Mouse (Mus musculus) forebrain, embryonic 11.5 days (tissue): ENCODE data around the gene Rev3l. TPM values are rescaled to one million over a fixed set of nuclear protein-coding genes. Genes with fewer than 3 reads are reported as not detected.

Experiments used
- ATAC-seq: fragments of 200-750 bp; cut with Nextera tagmentation; replicated peaks from 2 replicates; pipeline ENCODE4 v1.8.0; 2017; ENCODE audit warnings: moderate TSS enrichment; ENCODE audit not compliant: low FRiP score
- DNase-seq: peaks from one replicate; pipeline ENCODE4 v3.0.0-alpha.2; 2017; ENCODE audit warnings: low spot score
- H3K27ac ChIP-seq: fragments of 300-500 bp; sonication (generic); 2 replicates; pipeline ENCODE4 v1.5.1; 2014; ENCODE audit warnings: low read depth, low read length
- H3K27me3 ChIP-seq: fragments of 300-500 bp; sonication (generic); 2 replicates; pipeline ENCODE4 v1.6.1; 2014; ENCODE audit warnings: mild to moderate bottlenecking, low read length, mixed read lengths; ENCODE audit not compliant: control insufficient read depth, insufficient read depth
- H3K36me3 ChIP-seq: fragments of 300-500 bp; sonication (generic); 2 replicates; pipeline ENCODE4 v1.6.1; 2014; ENCODE audit warnings: mild to moderate bottlenecking, low read length, moderate library complexity, mixed read lengths; ENCODE audit not compliant: control insufficient read depth, insufficient read depth
- H3K4me1 ChIP-seq: fragments of 300-500 bp; sonication (generic); replicated peaks from 2 replicates; pipeline ENCODE4 v1.6.1; 2014; ENCODE audit warnings: low read length, mixed read lengths; ENCODE audit not compliant: control insufficient read depth, insufficient read depth
- H3K4me2 ChIP-seq: fragments of 300-500 bp; sonication (generic); 2 replicates; pipeline ENCODE4 v1.6.1; 2014; ENCODE audit warnings: low read depth, mild to moderate bottlenecking, low read length, moderate library complexity, mixed read lengths; ENCODE audit not compliant: severe bottlenecking
- H3K4me3 ChIP-seq: fragments of 300-500 bp; sonication (generic); 2 replicates; pipeline ENCODE4 v1.5.1; 2014; ENCODE audit warnings: low read depth, low read length
- H3K9ac ChIP-seq: fragments of 300-500 bp; sonication (generic); 2 replicates; pipeline ENCODE4 v1.6.1; 2014; ENCODE audit warnings: low read length
- H3K9me3 ChIP-seq: fragments of 300-500 bp; sonication (generic); 2 replicates; pipeline ENCODE4 v1.6.1; 2016; ENCODE audit warnings: low read length, mixed read lengths; ENCODE audit not compliant: control insufficient read depth
- WGBS: fragments of 180-500 bp; shearing (Covaris S2); extraction: QIAGEN DNeasy Blood & Tissue Kit; methylation state at CpG from one replicate; pipeline ENCODE4 v1.1.7; 2014; 5-methylcytosine and 5-hydroxymethylcytosine counted together
- polyA plus RNA-seq: library from polyadenylated mRNA; unstranded; fragments of >200 nt; fragmentation: Nextera tagmentation; extraction: Ambion mirVana; gene quantifications from 2 replicates; pipeline ENCODE4 v1.2.1, GENCODE M21; 2014

The Rev3l gene
- polyA plus RNA-seq, 1 experiment from 2014 or later: 20.3 TPM

- H3K27ac ChIP-seq: no peak overlapping the region
- no peak for DNase-seq
- WGBS: 69% methylated on average over 5 of the region's 5 CpGs
- no peaks in the 10 kb centered on the region for H3K4me1 ChIP-seq
- H3K4me2 ChIP-seq: no peak overlapping the region
- no peaks in the 10 kb centered on the region for H3K9me3 ChIP-seq
- H3K9ac ChIP-seq: no peak overlapping the region
- ATAC-seq: no peak
- H3K4me3 ChIP-seq: no peak overlapping the region
- H3K27me3 ChIP-seq: no peaks in the 10 kb centered on the region
- H3K36me3 ChIP-seq: no peaks in the 10 kb centered on the region
These were observed 15.0 kb upstream of the Rev3l start for GRCm38 (mm10) chr10:39716936-39717335.

- Histone ChIP-seq H3K4me1 (no peaks in the 10 kb centered on the region), H3K4me3 (peak overlapping the region; percentile 85), H3K9me3 (no peaks in the 10 kb centered on the region), H3K4me2 (peak overlapping the region; percentile 69), H3K27me3 (no peaks in the 10 kb centered on the region), H3K36me3 (no peaks in the 10 kb centered on the region), H3K27ac (peak overlapping the region; percentile 99), H3K9ac (peak overlapping the region; percentile 91)
- under 1% methylated on average over 45 of the region's 66 CpGs for WGBS
- DNase-seq: peak; percentile 98
- peak; percentile 94 for ATAC-seq
These were observed 762 bp upstream of the Rev3l start for GRCm38 (mm10) chr10:39730976-39731735.

GRCm38 (mm10) chr10:39732266-39733100 lies 565 bp downstream of the Rev3l start:
- Histone ChIP-seq H3K4me3 (peak overlapping the region; percentile 85), H3K9ac (peak overlapping the region; percentile 91), H3K4me2 (peak overlapping the region; percentile 69), H3K27me3 (no peaks in the 10 kb centered on the region), H3K36me3 (no peaks in the 10 kb centered on the region), H3K4me1 (no peaks in the 10 kb centered on the region), H3K9me3 (no peaks in the 10 kb centered on the region), H3K27ac (peak overlapping the region; percentile 99)
- ATAC-seq (peak; percentile 64), DNase-seq (peak; percentile 87)
- WGBS: under 1% methylated on average over 77 of the region's 105 CpGs

- H3K9ac ChIP-seq: peak overlapping the region; percentile 91
- no peaks in the 10 kb centered on the region for H3K36me3 ChIP-seq
- no peaks in the 10 kb centered on the region for H3K9me3 ChIP-seq
- H3K4me1 ChIP-seq: no peaks in the 10 kb centered on the region
- peak overlapping the region; percentile 85 for H3K4me3 ChIP-seq
- peak overlapping the region; percentile 99 for H3K27ac ChIP-seq
- DNase-seq (no peak), ATAC-seq (no peak)
- no peaks in the 10 kb centered on the region for H3K27me3 ChIP-seq
- H3K4me2 ChIP-seq: peak overlapping the region; percentile 69
- 0% methylated on average over 9 of the region's 9 CpGs for WGBS
These were observed 1.1 kb downstream of the Rev3l start for GRCm38 (mm10) chr10:39733101-39733399.

- peak overlapping the region; percentile 91 for H3K9ac ChIP-seq
- ATAC-seq: no peak
- peak overlapping the region; percentile 69 for H3K4me2 ChIP-seq
- no peaks in the 10 kb centered on the region for H3K4me1 ChIP-seq
- no peak for DNase-seq
- H3K9me3 ChIP-seq: no peaks in the 10 kb centered on the region
- no peaks in the 10 kb centered on the region for H3K27me3 ChIP-seq
- 22% methylated on average over 10 of the region's 10 CpGs for WGBS
- peak overlapping the region; percentile 99 for H3K27ac ChIP-seq
- H3K4me3 ChIP-seq: peak overlapping the region; percentile 85
- no peaks in the 10 kb centered on the region for H3K36me3 ChIP-seq
These were observed 1.6 kb downstream of the Rev3l start for GRCm38 (mm10) chr10:39733421-39733930.

- DNase-seq: no peak
- no peak for ATAC-seq
- WGBS: 66% methylated on average over 4 of the region's 4 CpGs
- no peak overlapping the region for H3K4me3 ChIP-seq
- no peaks in the 10 kb centered on the region for H3K36me3 ChIP-seq
- H3K27ac ChIP-seq: no peak overlapping the region
- H3K4me2 ChIP-seq: no peak overlapping the region
- H3K27me3 ChIP-seq: no peaks in the 10 kb centered on the region
- no peaks in the 10 kb centered on the region for H3K4me1 ChIP-seq
- H3K9me3 ChIP-seq: no peaks in the 10 kb centered on the region
- H3K9ac ChIP-seq: no peak overlapping the region
These were observed 4.3 kb downstream of the Rev3l start for GRCm38 (mm10) chr10:39736187-39736586.

- WGBS: 74% methylated on average over 4 of the region's 4 CpGs
- H3K9ac ChIP-seq: no peak overlapping the region
- no peak overlapping the region for H3K4me3 ChIP-seq
- no peaks in the 10 kb centered on the region for H3K27me3 ChIP-seq
- no peaks in the 10 kb centered on the region for H3K4me1 ChIP-seq
- no peaks in the 10 kb centered on the region for H3K9me3 ChIP-seq
- H3K4me2 ChIP-seq: no peak overlapping the region
- no peaks in the 10 kb centered on the region for H3K36me3 ChIP-seq
- H3K27ac ChIP-seq: no peak overlapping the region
- DNase-seq (no peak), ATAC-seq (no peak)
These were observed 10.1 kb downstream of the Rev3l start for GRCm38 (mm10) chr10:39742057-39742456.

GRCm38 (mm10) chr10:39764752-39765151 lies 32.8 kb downstream of the Rev3l start:
- Histone ChIP-seq H3K27me3 (no peaks in the 10 kb centered on the region), H3K9me3 (no peaks in the 10 kb centered on the region; the same call in 1 of the 2 replicates)

More at GRCm38 (mm10) chr10:39764752-39765151, 32.8 kb downstream of the Rev3l start:
- no peak overlapping the region for H3K27ac ChIP-seq
- 89% methylated on average over 1 of the region's 1 CpGs for WGBS
- ATAC-seq (no peak), DNase-seq (no peak)
- no peaks in the 10 kb centered on the region for H3K36me3 ChIP-seq
- no peaks in the 10 kb centered on the region for H3K4me1 ChIP-seq
- no peak overlapping the region for H3K4me3 ChIP-seq
- no peak overlapping the region for H3K9ac ChIP-seq
- H3K4me2 ChIP-seq: no peak overlapping the region
